Mouse (Mus musculus) ES-CJ7 (cell line): ENCODE measurements around the gene Smurf1.

Experiments
- DNase-seq: peaks from one replicate; pipeline ENCODE4 v3.0.0; 2011; ENCODE audit warnings: low read depth, low spot score

Gene Smurf1

DNA sequence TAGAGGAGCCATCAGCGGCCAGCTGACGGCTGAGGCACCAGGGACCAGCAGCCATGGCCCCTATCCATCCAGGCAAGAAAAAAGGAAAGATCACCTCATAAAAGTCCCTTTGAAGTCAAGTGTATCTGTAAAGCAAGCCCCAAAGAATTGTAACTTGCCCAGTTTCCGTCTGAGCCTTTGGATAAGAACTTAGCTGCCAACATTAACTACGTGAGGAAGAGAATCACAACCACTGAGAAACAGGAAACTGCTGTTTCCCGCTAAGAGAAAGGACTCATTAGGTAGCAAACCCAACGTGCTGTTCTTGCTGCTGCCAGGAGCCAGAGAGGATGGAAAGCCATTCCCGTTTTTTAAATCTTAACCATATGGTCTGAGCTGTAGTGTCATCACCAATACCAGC is 94.9 kb downstream of the Smurf1 start:
- no peak for DNase-seq

DNA sequence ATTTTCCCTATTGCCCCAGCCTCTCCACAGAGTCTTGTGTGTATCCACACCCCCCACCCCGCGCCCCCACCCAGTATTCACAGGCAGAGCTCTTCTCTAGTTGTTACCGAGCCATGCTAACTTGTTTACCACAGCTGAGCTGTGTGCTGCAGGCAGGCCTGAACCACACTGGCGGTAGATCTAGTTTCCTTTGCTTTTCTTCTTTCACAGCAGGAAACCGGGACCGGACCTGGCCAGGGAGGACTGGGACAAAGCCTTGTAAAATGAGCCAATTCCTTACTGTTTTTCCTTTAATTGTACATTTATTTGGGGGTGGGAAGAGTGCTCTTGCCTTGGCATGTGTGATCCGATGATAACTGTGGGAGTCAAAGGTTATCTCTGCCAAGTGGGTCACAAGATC is 96.2 kb downstream of the Smurf1 start:
- DNase-seq, result no peak

DNA sequence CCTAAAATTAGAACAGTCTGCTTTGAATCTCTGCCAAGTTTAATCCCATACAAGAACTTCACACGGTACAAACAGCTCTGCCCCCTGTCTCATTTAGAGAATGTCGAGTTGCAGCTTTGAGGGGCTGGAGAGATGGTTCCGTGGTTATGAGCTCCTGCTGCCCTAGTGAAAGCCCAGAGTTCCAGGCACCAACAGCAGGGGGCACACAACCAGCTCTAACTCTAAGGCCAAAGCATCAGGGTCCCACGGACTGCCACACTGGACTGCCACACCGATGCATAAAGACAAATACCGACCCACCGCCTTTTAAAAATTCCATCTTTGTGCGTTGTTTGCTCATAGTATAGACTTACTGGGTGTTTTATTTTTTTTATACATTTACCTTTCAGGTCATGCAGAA is 98.7 kb downstream of the Smurf1 start:
- DNase-seq, result peak; percentile 47

DNA sequence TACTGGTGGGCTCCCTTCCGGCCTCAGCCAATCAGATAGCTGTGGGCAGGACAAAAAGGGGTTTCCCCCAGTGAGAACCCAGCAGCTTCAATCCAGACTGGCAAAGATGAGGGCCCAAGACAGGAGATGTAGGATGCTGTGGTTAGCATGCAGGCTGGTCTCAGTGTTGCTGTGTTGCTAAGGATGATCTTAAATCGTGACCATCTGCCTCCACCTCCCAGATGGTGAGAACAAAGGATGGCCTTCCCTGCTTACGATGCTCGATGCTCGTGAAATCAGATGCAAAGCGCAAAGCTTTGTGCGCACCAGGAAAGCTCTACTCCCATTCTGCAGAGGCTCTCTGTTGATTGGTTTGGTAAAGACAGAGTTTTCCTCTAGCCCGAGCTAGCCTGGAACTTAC is 104.7 kb downstream of the Smurf1 start:
- no peak for DNase-seq

DNA sequence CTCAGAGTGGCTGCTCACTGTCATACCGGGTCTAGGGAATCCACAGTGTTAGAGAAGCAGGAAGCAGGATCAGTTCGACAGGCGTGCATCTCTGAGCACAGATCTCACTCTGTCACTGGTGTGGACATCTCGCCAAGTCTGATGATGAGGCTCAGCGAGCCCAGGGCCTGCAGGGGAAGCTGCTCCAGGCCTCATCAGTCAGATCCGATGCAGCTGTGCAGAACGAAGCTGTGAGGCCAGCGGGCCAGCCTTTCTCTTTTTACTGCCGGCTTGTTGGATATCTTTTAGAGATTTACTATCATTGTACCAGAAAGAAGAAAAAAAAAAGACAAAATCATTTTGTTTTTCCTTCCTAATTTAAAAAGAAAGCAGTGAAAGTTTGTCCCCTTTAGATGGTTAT is 106.4 kb downstream of the Smurf1 start:
- DNase-seq, result no peak

DNA sequence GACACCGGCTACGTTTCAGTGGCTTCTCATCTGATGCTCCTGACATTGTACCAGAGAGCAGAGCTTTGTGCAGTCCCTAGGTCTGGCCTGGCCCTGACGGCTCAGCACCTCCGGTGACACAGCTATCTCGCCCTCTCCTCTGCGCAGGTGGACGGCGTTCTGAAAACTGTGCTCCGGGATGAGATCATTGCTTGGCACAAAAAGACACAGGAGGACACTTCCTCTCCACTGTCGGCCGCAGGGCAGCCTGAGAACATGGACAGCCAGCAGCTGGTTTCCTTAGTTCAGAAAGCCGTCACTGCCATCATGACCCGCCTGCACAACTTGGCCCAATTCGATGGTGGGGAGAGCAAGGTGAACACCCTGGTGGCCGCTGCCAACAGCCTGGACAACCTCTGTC is 107.1 kb downstream of the Smurf1 start:
- no peak for DNase-seq

DNA sequence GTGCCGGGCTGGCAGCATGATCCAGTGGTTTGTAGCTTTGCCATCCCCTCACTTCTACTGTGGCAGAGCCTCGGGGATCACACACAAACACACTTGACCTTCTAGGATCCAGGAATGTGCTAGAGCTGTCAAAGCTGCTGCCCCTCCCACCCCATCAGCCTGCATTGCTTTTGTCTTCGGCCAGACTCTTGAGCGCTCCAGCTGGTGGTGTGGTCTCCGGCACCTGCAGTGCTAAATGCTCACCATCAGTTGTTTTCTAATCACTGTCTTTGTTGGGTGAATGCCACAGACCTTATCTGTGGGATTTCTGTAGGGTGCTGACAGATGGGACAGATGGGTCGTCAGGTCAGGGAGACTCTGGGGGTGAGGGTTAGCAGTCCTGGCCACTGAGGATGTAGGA is 109.7 kb downstream of the Smurf1 start:
- peak; percentile 35 for DNase-seq

DNA sequence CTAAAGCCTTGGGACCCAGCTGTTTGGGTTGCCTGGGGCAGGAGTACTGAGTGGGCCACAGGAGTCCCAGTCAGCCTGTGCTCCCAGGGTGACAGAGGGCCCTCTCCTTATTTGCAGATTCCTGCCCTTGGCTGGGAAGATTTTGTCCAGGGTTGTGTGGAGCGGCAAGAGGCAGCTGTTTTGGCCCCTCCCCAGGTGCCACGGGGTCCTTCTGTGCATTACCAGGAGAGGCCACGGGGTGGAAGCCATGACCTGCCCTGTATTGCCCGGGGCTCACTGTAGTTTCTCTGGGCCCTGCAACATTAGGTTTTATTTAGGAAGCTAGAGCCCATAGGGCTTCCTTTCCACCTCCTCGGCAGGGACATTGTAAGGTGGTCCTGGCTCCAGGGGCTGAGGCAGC is 111.7 kb downstream of the Smurf1 start:
- DNase-seq, result no peak

DNA sequence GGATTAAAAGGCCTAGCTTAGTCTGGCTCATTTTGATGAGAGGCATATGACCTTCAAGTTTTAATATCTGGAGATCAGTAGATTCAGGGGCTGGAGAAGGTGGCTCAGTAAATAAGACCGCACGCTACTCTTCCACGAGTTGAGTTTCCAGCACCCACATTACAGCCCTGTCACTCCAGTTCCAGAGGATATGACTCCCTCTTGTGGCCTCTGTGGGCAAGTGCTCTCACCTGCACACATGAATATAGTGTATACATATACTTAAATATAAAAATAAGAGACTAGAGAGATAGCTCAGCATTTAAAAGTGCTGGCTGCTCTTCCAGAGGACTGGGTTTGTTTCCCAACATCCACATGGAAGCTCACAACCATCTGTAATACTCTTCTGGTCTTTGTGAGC is 113.8 kb downstream of the Smurf1 start:
- peak; percentile 30 for DNase-seq

DNA sequence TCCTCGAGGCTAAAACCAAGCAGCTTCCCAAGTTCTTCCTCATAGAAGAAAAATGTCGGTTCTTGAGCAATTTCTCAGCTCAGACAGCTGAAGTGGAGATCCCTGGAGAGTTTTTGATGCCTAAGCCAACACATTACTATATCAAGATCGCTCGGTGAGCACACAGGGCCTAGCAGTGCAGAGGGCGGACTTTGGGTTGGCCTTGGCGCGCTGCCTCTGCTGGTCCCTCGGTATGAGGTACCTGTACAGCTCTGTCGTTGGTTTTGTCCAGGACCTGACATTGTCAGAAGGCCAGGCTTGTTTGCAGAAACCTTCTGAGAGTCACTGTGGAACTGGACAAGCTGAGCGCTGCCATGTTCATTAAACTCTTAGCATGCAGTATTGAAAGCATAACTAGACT is 115.7 kb downstream of the Smurf1 start:
- DNase-seq, result no peak

DNA sequence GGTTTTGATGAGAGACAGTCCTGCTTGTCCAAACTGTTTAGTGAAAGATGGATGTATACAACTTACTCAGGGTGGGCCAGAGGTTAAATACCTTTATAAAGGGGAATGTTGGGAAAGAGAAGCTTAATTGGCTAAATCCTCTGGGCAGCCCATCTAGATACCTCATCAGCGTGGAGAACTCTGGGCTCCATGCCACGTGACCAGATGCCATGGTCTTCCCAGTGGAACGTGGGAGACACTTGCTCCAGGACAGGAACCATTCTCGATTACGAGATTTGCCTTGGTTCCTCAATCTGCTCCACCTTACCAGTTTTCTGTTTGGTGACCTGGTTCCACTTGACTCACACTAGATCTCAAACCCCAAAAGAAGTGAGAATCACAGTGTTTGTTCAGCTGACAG is 116.9 kb downstream of the Smurf1 start:
- no peak for DNase-seq

DNA sequence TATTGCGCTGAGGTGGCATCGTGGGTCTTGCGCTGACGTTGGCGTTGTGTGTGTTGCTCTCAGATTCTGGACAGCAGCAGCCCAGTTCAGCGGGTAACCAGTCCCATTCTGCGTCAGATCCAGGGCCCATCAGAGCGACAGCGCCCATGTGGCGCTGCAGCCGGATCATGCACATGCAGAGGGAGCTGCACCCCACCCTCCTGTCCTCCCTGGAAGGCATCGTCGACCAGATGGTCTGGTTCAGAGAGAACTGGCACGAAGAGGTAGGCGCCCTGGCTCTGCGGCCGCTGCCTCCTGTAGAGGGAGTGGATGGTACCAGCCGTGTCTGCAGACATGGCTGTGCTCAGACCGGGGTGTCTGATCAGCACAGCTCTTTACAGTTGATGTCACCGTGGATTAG is 120.3 kb downstream of the Smurf1 start:
- no peak for DNase-seq

DNA sequence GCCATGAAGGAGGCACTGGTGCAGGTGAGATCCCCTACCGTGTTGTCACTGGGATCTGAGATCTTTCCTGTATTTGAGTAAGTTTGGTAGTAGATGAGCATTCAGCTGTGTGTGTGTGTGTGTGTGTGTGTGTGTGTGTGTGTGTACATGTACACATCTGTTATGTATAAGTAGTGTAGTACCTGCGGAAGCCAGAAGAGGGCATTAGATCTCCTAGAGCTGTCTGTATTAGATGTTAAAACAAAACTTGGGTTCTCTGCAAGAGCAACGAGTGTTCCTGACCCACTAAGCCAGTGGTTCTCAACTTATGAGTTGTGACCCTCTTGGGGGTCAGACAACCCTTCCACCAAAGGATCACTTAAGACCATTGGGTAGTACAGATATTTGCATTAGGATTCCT is 129.5 kb downstream of the Smurf1 start:
- peak; percentile 65 for DNase-seq

DNA sequence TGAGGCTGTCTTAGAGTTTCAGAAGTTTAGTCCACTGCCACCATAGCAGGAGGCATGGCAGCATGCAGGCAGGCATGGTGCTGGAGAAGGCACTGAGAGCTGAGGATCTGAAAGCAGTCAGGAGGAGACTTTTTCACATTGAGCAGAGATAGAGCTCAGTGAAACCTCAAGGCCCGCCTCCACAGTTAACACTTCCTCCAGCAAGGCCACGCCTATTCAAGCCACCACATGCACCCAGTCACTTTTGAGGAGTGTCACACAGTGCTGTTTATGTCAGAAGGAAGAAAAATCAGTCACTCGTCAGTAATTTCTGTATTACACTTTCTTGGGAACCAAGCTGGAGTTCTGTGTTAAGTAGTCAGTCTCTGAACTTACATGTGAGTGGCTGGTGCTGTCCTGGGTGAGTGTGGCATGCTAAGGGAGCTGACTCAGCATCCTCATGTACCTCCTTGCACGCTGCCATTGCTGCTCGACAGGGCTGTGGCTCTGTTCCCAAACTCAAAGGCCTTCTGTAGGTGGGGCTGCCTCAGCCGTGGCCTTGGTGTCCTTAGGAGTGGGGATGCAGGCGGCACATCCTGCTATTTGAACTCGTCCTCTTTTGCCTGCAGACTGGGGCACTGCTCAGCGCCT is 133.7 kb downstream of the Smurf1 start:
- no peak for DNase-seq

DNA sequence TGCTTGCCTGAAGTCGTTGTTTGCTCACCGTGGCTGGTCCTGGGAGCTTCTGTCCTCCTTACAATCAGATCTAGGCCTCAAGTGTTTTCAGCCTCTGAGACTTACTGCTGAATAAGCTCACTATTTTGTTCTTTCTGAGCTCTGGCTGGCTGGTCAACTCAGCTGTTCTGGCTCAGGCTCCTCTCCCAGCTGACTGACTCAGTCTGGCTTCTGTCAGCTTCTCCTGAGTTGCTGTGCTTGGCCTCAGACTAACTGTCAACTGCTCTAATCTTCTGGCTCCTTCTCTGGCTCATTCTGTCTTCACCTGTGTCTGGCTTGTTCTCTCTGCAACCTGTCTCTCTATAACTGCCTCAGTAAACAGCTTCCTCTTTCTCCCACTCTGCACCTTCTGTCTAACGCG is 136.0 kb downstream of the Smurf1 start:
- no peak for DNase-seq

DNA sequence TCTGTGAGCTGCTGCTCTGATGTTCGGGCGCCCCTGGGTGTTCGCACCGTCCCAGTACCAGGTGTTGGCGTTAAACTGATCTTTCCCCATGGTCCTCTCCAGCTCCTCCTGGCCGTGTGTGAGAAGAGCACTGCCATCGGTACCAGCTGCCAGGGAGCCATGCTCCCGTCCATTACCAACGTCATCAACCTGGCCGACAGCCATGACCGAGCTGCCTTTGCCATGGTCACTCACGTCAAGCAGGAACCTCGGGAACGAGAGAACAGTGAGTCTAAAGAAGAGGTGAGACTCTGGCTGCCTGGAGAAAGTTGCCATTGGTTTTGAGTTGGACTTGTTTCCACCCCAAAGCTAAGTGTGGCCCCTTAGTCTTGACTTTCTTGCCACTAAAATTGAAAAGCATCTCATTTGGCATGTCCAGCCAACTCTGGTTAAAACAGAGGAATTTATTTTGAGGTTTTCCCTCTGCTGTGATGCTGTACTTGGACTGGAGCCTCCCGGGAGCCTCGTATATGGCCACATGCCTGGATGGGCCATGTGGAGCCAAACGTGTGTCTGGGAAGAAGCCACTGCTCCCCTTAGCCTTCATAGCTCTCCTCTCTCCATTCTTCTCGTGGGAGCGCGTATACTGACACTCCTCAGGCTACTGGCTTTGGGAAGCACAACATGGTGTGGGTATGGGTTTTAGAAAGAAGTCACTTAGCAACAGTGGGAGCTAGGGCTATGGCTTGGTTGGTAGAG is 137.1 kb downstream of the Smurf1 start:
- DNase-seq, result no peak
